Mouse (Mus musculus) testis, adult 2 months (tissue): ENCODE data around the gene Adgrl4. TPM values are rescaled to one million over a fixed set of nuclear protein-coding genes. Genes with fewer than 3 reads are reported as not detected.

Experiments used
- H3K27ac ChIP-seq: fragments of 200-500 bp; 2 replicates; pipeline ENCODE4 v1.5.1; 2012; ENCODE audit warnings: low read depth, low read length; ENCODE audit not compliant: control insufficient read depth, insufficient read depth
- H3K27me3 ChIP-seq: fragments of 200-500 bp; 2 replicates; pipeline ENCODE4 v1.6.1; 2012; ENCODE audit warnings: mild to moderate bottlenecking, low read length, moderate library complexity; ENCODE audit not compliant: control insufficient read depth, insufficient read depth
- H3K36me3 ChIP-seq: fragments of 200-500 bp; 2 replicates; pipeline ENCODE4 v1.6.1; 2012; ENCODE audit warnings: mild to moderate bottlenecking, low read length; ENCODE audit not compliant: control insufficient read depth, insufficient read depth
- H3K4me1 ChIP-seq: fragments of 200-500 bp; 2 replicates; pipeline ENCODE4 v1.6.1; 2012; ENCODE audit warnings: low read length; ENCODE audit not compliant: control insufficient read depth, insufficient read depth
- H3K4me3 ChIP-seq: fragments of 200-500 bp; 2 replicates; pipeline ENCODE4 v1.5.1; 2012; ENCODE audit warnings: low read depth, mild to moderate bottlenecking, low read length, moderate library complexity, mixed read lengths; ENCODE audit not compliant: control insufficient read depth
- CTCF ChIP-seq: fragments of 200-500 bp; IDR thresholded peaks from 2 replicates; pipeline ENCODE4 v1.5.1; 2012; ENCODE audit warnings: low read depth, mild to moderate bottlenecking, inconsistent platforms, low read length, moderate library complexity; ENCODE audit not compliant: control insufficient read depth, insufficient read depth, insufficient replicate concordance
- POLR2A ChIP-seq: fragments of 200-500 bp; IDR thresholded peaks from 2 replicates; pipeline ENCODE4 v1.6.1; 2012; ENCODE audit warnings: low read depth, mild to moderate bottlenecking, inconsistent platforms, low read length, moderate library complexity; ENCODE audit not compliant: control insufficient read depth
- polyA plus RNA-seq: library from polyadenylated mRNA; depleted of rRNA; stranded (reverse); fragments of >200 nt; gene quantifications from 2 replicates; pipeline ENCODE4 v1.2.3, GENCODE M21; 2012

Gene Adgrl4
- polyA plus RNA-seq, 1 experiment = 0.49 TPM

DNA sequence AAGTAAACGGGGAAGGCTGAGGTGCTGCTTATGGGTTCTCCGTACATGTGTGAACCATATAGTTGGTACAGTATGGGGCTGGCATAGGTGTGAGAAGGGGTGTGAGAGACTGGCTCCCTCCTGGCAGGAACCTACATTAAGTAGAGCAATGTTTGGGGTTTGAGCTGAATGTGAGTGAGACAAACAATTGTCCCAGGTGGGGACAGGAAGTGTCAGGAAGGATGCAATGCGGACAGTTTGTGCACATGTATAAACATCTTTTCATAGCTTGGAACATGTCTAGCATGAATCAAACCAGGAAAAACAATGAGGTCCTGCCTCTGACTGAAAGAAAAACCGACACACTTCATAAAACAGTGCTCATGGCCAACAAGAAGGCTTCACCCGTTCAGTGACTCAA is 5.8 kb downstream of the Adgrl4 start:
- no peaks in the 10 kb centered on the region for H3K36me3 ChIP-seq
- no peak overlapping the region for H3K4me3 ChIP-seq
- no peak overlapping the region for H3K27ac ChIP-seq
- no peak for TF ChIP-seq CTCF
- no peak for TF ChIP-seq POLR2A
- no peaks in the 10 kb centered on the region for H3K4me1 ChIP-seq
- no peaks in the 10 kb centered on the region for H3K27me3 ChIP-seq

GRCm38 (mm10) chr3:151444284-151444683 is 6.6 kb downstream of the Adgrl4 start:
- TF ChIP-seq CTCF = no peak
- TF ChIP-seq POLR2A = no peak
- Histone ChIP-seq H3K36me3 (no peaks in the 10 kb centered on the region), H3K4me1 (no peaks in the 10 kb centered on the region)

DNA sequence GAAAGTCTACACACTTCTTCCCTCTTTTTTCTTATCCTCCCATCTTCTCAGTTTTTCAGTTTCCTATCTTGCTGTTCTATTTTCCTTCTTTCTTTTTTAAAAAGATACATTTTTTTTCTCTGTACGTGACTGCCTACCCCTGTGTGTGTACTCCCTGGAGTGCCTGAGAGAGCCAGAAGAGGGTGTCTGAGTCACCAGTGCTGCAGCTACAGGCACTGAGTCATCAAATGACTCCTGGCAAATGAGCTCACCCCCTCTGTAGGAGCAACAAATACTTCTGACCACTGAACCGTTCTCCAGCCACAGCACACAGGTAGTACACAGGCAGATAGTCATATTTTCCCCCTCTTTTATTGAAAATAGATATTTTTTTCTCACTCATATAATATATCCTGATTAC is 8.2 kb downstream of the Adgrl4 start:
- H3K4me3 ChIP-seq = no peak overlapping the region
- no peaks in the 10 kb centered on the region for H3K36me3 ChIP-seq
- H3K4me1 ChIP-seq = no peaks in the 10 kb centered on the region
- no peaks in the 10 kb centered on the region for H3K27me3 ChIP-seq
- H3K27ac ChIP-seq = no peak overlapping the region
- TF ChIP-seq CTCF (no peak), POLR2A (no peak)

More at GRCm38 (mm10) chr3:151444284-151444683, 6.6 kb downstream of the Adgrl4 start:
- Histone ChIP-seq H3K4me3 (no peak overlapping the region), H3K27ac (no peak overlapping the region), H3K27me3 (no peaks in the 10 kb centered on the region)

GRCm38 (mm10) chr3:151454985-151455701 is 17.5 kb downstream of the Adgrl4 start:
- no peak for TF ChIP-seq CTCF
- TF ChIP-seq POLR2A = no peak
- no peaks in the 10 kb centered on the region for H3K27me3 ChIP-seq
- no peaks in the 10 kb centered on the region for H3K36me3 ChIP-seq
- no peak overlapping the region for H3K4me3 ChIP-seq
- no peak overlapping the region for H3K27ac ChIP-seq
- no peaks in the 10 kb centered on the region for H3K4me1 ChIP-seq

- Histone ChIP-seq H3K4me3 (no peak overlapping the region), H3K36me3 (no peaks in the 10 kb centered on the region), H3K27ac (no peak overlapping the region), H3K27me3 (no peaks in the 10 kb centered on the region), H3K4me1 (no peaks in the 10 kb centered on the region)
- TF ChIP-seq CTCF (no peak), POLR2A (no peak)
Measured at GRCm38 (mm10) chr3:151459430-151460190, 21.9 kb downstream of the Adgrl4 start.

GRCm38 (mm10) chr3:151465215-151465614 is 27.5 kb downstream of the Adgrl4 start:
- Histone ChIP-seq H3K36me3 (no peaks in the 10 kb centered on the region), H3K27me3 (no peaks in the 10 kb centered on the region), H3K4me1 (no peaks in the 10 kb centered on the region), H3K4me3 (no peak overlapping the region), H3K27ac (no peak overlapping the region)
- TF ChIP-seq POLR2A (no peak), CTCF (no peak)

DNA sequence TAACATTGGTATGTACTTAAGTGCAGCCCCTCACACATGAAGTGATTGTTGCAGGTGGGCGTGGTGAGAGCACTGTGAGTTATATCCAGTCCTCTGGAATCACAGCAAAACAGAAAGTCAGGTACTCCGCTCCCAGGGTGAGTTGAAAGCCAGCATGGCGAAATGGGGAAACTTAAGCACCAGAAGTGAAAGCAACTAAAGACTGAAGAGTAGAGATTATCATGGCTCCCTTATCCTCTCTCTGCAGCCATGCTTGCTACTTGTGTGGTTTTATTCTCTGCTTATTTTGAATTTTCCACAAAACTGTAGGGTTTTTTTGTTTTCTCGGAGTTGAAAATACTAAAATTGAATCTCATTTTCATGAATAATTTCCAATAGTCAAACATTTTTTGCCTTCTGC is 51.2 kb downstream of the Adgrl4 start:
- no peaks in the 10 kb centered on the region for H3K27me3 ChIP-seq
- no peaks in the 10 kb centered on the region for H3K4me1 ChIP-seq
- H3K27ac ChIP-seq = no peak overlapping the region
- no peaks in the 10 kb centered on the region for H3K36me3 ChIP-seq
- H3K4me3 ChIP-seq = no peak overlapping the region
- TF ChIP-seq CTCF (no peak), POLR2A (no peak)
